Mouse (Mus musculus) heart, embryonic 16.5 days (tissue): ENCODE results near the gene Mpdz. TPM values are rescaled to one million over a fixed set of nuclear protein-coding genes. Genes with fewer than 3 reads are reported as not detected.
A peak's percentile ranks its signal among the peaks of the same experiment; 100 is the strongest.

Experiments
- ATAC-seq: fragments of 200-750 bp; cut with Nextera tagmentation; replicated peaks from 2 replicates; pipeline ENCODE4 v1.8.0; 2017; ENCODE audit warnings: moderate number of reproducible peaks; ENCODE audit not compliant: insufficient read depth, low FRiP score; ENCODE audit errors: extremely low read depth
- H3K27ac ChIP-seq: fragments of 300-500 bp; sonication (generic); 2 replicates; pipeline ENCODE4 v1.5.1; 2014; ENCODE audit warnings: mild to moderate bottlenecking, low read length, control low read depth, moderate library complexity
- H3K27me3 ChIP-seq: fragments of 300-500 bp; sonication (generic); 2 replicates; pipeline ENCODE4 v1.6.1; 2014; ENCODE audit warnings: low read length, mixed read lengths; ENCODE audit not compliant: control insufficient read depth, insufficient read depth
- H3K36me3 ChIP-seq: fragments of 300-500 bp; sonication (generic); 2 replicates; pipeline ENCODE4 v1.6.1; 2014; ENCODE audit not compliant: control insufficient read depth, insufficient read depth
- H3K4me1 ChIP-seq: fragments of 300-500 bp; sonication (generic); 2 replicates; pipeline ENCODE4 v1.6.1; 2014; ENCODE audit warnings: low read length, mixed read lengths; ENCODE audit not compliant: control insufficient read depth, insufficient read depth
- H3K4me2 ChIP-seq: fragments of 300-500 bp; sonication (generic); 2 replicates; pipeline ENCODE4 v1.6.1; 2014; ENCODE audit warnings: low read depth, mild to moderate bottlenecking, control low read depth, low read length
- H3K4me3 ChIP-seq: fragments of 300-500 bp; sonication (generic); 2 replicates; pipeline ENCODE4 v1.5.1; 2014; ENCODE audit warnings: mild to moderate bottlenecking, control low read depth, low read length
- H3K9ac ChIP-seq: fragments of 300-500 bp; sonication (generic); 2 replicates; pipeline ENCODE4 v1.6.1; 2014; ENCODE audit warnings: low read length, control low read depth
- H3K9me3 ChIP-seq: fragments of 300-500 bp; sonication (generic); replicated peaks from 2 replicates; pipeline ENCODE4 v1.6.1; 2016; ENCODE audit warnings: low read length; ENCODE audit not compliant: control insufficient read depth
- WGBS: fragments of 180-500 bp; shearing (Covaris S2); extraction: QIAGEN DNeasy Blood & Tissue Kit; methylation state at CpG from one replicate; pipeline ENCODE4 v1.1.7; 2014; 5-methylcytosine and 5-hydroxymethylcytosine counted together
- polyA plus RNA-seq: library from polyadenylated mRNA; unstranded; fragments of >200 nt; fragmentation: Nextera tagmentation; extraction: Ambion mirVana; gene quantifications from 2 replicates; pipeline ENCODE4 v1.2.1, GENCODE M21; 2015

Gene Mpdz
- polyA plus RNA-seq, 1 experiment from 2014 or later = 19.5 TPM

DNA sequence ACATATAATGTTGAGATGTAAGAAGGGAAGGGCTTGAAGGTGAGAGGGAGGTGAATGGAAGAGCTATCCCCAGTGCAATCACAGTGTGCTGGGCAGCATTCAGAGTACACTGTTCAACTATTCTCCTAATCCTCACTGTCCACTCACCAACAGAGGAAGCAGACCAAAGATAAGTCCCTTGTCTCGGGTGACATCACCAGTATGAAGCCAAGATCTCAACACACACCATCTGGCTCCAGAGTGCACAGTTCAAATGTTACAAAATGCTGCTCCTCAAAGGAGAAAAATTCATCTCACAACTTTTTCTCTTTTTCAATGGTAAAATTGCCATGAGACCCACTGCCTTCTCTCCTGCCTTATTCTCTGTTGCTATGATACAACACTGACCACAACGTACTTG is 21.0 kb downstream of the Mpdz start:
- Histone ChIP-seq H3K4me1 (peaks cover 9% of the 10 kb centered on the region), H3K27me3 (no peaks in the 10 kb centered on the region), H3K27ac (no peak overlapping the region), H3K9me3 (no peaks in the 10 kb centered on the region), H3K4me3 (no peak overlapping the region), H3K9ac (no peak overlapping the region), H3K36me3 (no peaks in the 10 kb centered on the region), H3K4me2 (no peak overlapping the region)
- 52% methylated on average over 2 of the region's 2 CpGs for WGBS
- ATAC-seq = no peak

DNA sequence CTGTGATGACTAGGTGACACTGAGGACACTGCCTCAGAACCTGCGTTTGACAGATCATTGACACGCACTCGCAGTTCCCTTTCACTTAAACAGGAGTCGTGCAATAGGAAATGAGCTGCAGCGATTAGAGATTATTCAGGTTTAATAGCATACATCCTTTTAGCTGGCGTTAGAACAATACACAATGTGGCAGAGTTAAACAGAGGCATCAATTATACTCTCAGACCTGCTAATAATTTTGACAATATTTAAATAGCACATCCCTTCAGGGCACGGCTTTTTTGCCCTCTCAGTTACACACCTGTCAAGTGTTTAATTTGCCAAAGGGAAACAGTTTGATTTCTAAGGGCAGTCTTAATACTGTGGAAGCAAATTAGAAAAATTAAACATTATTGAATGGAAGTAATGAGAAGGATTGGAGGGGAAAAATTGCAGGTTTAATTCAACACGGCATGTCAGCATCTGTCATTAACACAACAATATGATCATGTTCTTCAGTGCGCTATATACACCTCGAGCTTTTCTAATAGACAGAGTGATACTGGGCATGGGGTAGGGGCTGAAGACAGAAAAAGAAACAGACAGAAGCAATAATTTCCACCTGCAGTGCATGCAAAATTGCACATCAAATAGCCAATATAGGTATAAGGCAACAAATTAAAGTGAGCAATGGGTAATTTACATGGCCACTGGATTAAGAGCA is 27.1 kb downstream of the Mpdz start:
- ATAC-seq = no peak
- no peaks in the 10 kb centered on the region for H3K27me3 ChIP-seq
- H3K9me3 ChIP-seq = no peaks in the 10 kb centered on the region
- no peak overlapping the region for H3K4me2 ChIP-seq
- WGBS = 80% methylated on average over 10 of the region's 10 CpGs
- H3K4me3 ChIP-seq = no peak overlapping the region
- no peak overlapping the region for H3K27ac ChIP-seq
- H3K36me3 ChIP-seq = no peaks in the 10 kb centered on the region; the same call in 1 of the 2 replicates
- H3K9ac ChIP-seq = no peak overlapping the region
- peaks cover 4% of the 10 kb centered on the region for H3K4me1 ChIP-seq

DNA sequence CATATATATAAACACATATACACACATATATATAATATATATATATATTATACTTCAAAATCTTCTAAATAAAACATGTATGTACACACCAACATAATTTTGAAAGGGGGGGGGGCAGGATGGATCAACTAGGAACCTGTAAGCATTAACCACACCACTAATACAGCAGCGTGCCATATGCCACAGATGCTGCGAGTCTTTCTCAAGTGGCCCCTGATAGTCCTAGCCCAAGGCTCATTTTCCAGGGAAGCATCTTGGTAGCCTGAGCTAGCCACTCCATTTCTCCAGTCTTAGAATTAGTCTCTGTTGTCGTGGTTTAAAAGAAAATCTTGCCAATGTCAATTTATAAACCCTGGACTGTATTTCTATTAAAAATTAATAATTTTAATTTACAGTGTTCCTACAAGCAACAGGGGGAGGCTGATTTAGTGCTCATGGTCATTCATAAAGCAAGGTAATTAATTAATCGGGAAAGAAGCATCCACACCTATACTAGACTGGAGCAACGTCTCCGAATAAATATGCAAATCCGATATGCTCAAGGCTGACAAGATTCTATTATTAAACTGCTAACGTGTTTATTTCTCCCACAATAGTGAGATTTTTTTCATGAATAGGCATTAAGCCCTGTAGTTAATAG is 27.8 kb downstream of the Mpdz start:
- H3K4me1 ChIP-seq = peaks cover 4% of the 10 kb centered on the region
- H3K9ac ChIP-seq = no peak overlapping the region
- H3K9me3 ChIP-seq = no peaks in the 10 kb centered on the region
- no peak overlapping the region for H3K27ac ChIP-seq
- WGBS = 90% methylated on average over 8 of the region's 8 CpGs
- no peak overlapping the region for H3K4me3 ChIP-seq
- no peaks in the 10 kb centered on the region for H3K27me3 ChIP-seq
- H3K4me2 ChIP-seq = no peak overlapping the region
- ATAC-seq = no peak
- H3K36me3 ChIP-seq = no peaks in the 10 kb centered on the region; the same call in 1 of the 2 replicates

DNA sequence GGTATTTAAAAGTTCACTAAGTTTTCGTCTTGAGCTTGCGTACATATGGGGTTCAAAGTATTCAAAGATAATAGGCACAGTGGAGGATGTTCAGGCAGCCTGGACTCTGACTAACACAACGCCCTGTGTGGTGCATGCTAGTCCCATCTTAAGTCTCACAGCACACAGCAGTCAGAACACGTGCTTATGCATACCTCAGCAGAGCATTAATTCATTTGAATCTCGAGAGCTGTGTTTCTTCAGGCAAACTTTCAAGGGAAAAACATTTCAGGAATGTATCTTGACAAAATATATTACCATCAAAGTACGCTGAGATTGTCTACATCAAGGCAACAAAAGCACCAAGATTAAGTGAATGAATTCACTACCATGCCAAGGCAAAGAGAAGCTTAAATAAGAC is 45.7 kb downstream of the Mpdz start:
- ATAC-seq = no peak
- WGBS = 77% methylated on average over 6 of the region's 6 CpGs
- Histone ChIP-seq H3K4me3 (no peak overlapping the region), H3K27ac (no peak overlapping the region), H3K9ac (no peak overlapping the region), H3K4me1 (no peaks in the 10 kb centered on the region), H3K4me2 (no peak overlapping the region), H3K36me3 (peaks cover 8% of the 10 kb centered on the region; the same call in 1 of the 2 replicates), H3K9me3 (no peaks in the 10 kb centered on the region), H3K27me3 (no peaks in the 10 kb centered on the region)

DNA sequence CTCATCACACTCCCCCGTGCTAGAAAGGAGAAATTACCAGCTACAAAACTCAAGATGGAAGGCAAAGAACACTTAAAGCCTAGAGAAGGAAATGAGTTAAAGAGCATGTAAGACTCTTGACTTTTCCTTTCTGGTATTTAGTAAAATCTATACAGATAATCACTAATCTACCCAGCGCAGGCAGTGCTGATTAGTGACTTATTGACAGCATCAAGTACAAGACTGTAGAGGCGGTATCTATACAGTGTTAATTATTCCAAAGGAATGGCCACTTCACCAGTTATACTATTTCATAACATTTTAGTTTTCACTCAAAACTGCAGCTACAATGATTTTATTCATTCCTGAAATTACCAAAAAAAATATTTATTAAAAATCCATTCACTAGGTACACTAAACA is 49.7 kb downstream of the Mpdz start:
- no peak for ATAC-seq
- Histone ChIP-seq H3K36me3 (peaks cover 8% of the 10 kb centered on the region; the same call in 1 of the 2 replicates), H3K9me3 (no peaks in the 10 kb centered on the region), H3K4me2 (no peak overlapping the region), H3K4me1 (no peaks in the 10 kb centered on the region), H3K9ac (no peak overlapping the region), H3K27ac (no peak overlapping the region), H3K27me3 (no peaks in the 10 kb centered on the region), H3K4me3 (no peak overlapping the region)
- 92% methylated on average over 3 of the region's 3 CpGs for WGBS

DNA sequence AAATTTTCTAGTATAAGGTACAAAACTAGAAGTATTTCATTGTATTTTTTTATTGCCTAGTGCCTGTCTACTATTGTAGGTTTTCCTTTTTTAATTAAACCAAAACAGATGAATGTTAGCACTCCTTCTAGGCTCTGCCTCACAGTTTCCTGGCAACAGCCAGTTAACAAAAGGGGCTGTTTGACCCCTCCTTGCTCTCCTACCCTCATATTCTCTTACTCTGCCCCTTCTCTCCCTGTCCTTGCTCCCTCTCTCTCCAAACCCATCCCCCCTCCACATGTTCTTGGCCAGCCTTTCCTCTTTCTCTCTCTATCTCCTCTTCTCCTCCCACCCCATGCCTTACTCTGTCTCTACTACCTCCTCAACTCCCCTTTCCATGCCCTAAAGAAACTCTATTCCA is 53.4 kb downstream of the Mpdz start:
- Histone ChIP-seq H3K27me3 (no peaks in the 10 kb centered on the region), H3K4me1 (no peaks in the 10 kb centered on the region), H3K36me3 (no peaks in the 10 kb centered on the region), H3K4me3 (no peak overlapping the region), H3K4me2 (no peak overlapping the region), H3K9me3 (no peaks in the 10 kb centered on the region), H3K9ac (no peak overlapping the region), H3K27ac (no peak overlapping the region)
- ATAC-seq = no peak

DNA sequence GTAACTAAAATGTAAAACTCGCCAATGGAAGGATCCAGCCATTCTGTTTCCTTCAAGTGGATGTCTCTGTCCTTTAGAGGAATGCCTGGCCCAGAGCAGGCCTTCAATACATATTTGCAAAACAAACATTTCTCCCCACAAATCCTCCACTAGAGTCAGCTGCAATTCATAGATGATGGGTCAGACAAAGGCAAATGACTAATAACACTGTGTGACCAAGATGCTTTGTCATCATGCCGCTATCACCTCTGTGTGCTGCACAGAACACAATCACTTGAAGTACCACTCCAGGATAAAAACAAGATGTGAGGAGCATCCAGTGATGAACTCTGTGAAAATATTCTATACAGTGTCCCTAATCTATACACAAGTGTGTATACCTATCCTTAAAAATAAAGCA is 55.0 kb downstream of the Mpdz start:
- Histone ChIP-seq H3K36me3 (peaks cover 6% of the 10 kb centered on the region; the same call in 1 of the 2 replicates), H3K4me3 (no peak overlapping the region), H3K4me1 (no peaks in the 10 kb centered on the region), H3K9ac (no peak overlapping the region), H3K4me2 (no peak overlapping the region), H3K27me3 (no peaks in the 10 kb centered on the region), H3K9me3 (no peaks in the 10 kb centered on the region), H3K27ac (no peak overlapping the region)
- 87% methylated on average over 2 of the region's 2 CpGs for WGBS
- no peak for ATAC-seq

DNA sequence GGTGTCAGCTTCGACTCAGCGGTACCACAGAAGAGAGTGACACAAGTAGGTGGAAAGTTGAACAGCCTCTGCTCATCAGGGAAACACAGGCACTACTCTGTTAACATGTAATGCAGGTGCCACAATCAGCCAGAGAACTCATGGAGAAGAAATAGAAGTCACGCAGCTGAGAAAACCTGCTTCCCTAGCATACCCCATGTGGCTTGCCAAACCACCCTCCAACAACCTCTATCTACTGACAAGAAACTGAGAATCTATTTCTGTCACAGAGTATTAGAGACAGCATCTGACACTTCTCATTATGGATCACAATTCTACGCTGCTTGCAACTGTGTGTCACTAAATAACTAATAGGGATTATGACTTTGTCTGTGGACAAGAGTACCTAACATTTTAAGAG is 70.3 kb downstream of the Mpdz start:
- Histone ChIP-seq H3K9ac (no peak overlapping the region), H3K4me1 (peaks cover 5% of the 10 kb centered on the region), H3K4me3 (no peak overlapping the region), H3K4me2 (no peak overlapping the region), H3K27me3 (no peaks in the 10 kb centered on the region), H3K9me3 (no peaks in the 10 kb centered on the region), H3K27ac (peak overlapping the region; percentile 70), H3K36me3 (peaks cover 4% of the 10 kb centered on the region)
- 53% methylated on average over 4 of the region's 4 CpGs for WGBS
- ATAC-seq = peak; percentile 73; the same call in 1 of the 2 replicates

DNA sequence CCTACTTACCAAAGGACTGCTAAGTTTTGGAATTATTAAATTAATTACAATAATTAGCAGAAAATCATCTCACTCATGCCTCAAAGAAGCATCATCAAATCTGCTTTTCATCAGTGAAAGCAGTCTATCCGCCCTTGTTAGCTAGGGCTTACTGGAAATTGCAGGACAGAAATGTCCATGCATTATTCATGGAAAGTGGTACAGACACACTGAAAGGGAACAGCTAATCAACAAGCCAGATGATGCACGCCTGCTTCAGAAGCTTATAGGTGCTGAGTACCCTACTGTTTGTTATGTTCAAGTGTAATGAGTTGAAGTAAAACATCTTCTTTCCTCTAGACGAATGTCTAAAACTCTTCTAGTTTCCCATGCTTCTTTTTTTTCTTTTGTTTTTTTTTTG is 91.2 kb downstream of the Mpdz start:
- 81% methylated on average over 3 of the region's 3 CpGs for WGBS
- Histone ChIP-seq H3K4me3 (no peak overlapping the region), H3K9ac (no peak overlapping the region), H3K9me3 (no peaks in the 10 kb centered on the region), H3K4me1 (no peaks in the 10 kb centered on the region), H3K27ac (no peak overlapping the region), H3K36me3 (peaks cover 11% of the 10 kb centered on the region; the same call in 1 of the 2 replicates), H3K4me2 (no peak overlapping the region), H3K27me3 (no peaks in the 10 kb centered on the region)
- no peak for ATAC-seq
